In the genomic region with DNA sequence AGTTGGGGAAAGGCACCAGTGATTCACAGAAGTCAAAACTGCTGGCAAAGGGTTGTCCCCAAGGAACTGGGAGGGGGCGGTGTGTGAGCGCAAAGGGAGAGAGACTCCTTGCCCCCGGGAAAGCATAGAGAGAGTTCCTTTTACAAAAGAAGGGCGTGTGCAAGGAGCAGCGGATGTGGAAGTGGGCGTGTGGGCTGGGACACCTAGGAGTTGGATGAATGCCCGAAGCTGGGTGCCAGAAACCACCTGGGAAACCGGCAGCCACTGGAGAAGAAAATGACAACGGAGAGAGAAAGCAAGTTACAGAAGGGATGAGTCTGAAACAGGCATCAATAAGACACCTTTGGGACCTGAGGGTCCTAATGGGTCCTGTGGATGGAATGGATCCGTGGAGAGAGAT, we compare ENCODE assay signal across 15 mouse cellular contexts.
DNase-seq lines count a peak whose midpoint lies in the region; ATAC-seq and TF ChIP-seq lines count a peak whose summit lies in the region.
"Had no signal": no experiment of that assay in that cellular context is flagged by ENCODE, and none has a peak within 500 bp of the region (broad histone marks: within the 10 kb centered on the region; RNA-seq: fewer than 3 reads in every experiment).

No protein-coding gene starts in this region.

- peaks cover 16% of the 10 kb centered on the region for H3K27me3 ChIP-seq in heart, embryonic 10.5 days (ENCODE audit: insufficient read depth, poor library complexity, severe bottlenecking)
- H3K27me3 ChIP-seq in hindbrain, postnatal 0 days (ENCODE audit: insufficient read depth, low read length), result no peaks in the 10 kb centered on the region
- H3K27me3 ChIP-seq: liver, embryonic 12.5 days; Patski had no signal

- H3K9me3 ChIP-seq in heart, embryonic 10.5 days, result no peaks in the 10 kb centered on the region
- H3K9me3 ChIP-seq in hindbrain, postnatal 0 days (ENCODE audit: low read length), result no peaks in the 10 kb centered on the region
- H3K9me3 ChIP-seq: liver, embryonic 12.5 days had no signal

- DNase-seq in heart, postnatal 10 days, result peak; percentile 12 to 44
- no peak for DNase-seq in heart, embryonic 10.5 days (ENCODE audit: low spot score)
- DNase-seq in 3T3-L1 (ENCODE audit: low read depth, low spot score) (peak; percentile 32), R1 (ENCODE audit: low read depth, low spot score) (peak; percentile 82)
- DNase-seq in left cerebral cortex, postnatal 36 days (ENCODE audit: low spot score in 2 of 2), result peak; percentile 11 to 13
- no peak for DNase-seq in urinary bladder, adult 2 months (ENCODE audit: low spot score)
- no peak for DNase-seq in kidney, postnatal 14 days
- DNase-seq in hindbrain, postnatal 0 days (ENCODE audit: low spot score), result no peak
- DNase-seq: adrenal gland, adult 8-10 months; cerebellum, adult 9-11 months; thymus, postnatal 36 days had no signal

- no peak overlapping the region for H3K4me3 ChIP-seq in heart, embryonic 10.5 days
- H3K4me3 ChIP-seq in hindbrain, postnatal 0 days (ENCODE audit: low read length), result no peak overlapping the region
- H3K4me3 ChIP-seq: liver, embryonic 12.5 days had no signal

- no peak for ATAC-seq in hindbrain, postnatal 0 days
- ATAC-seq: inflammation-experienced regulatory T-cells, adult 6 months; liver, embryonic 12.5 days; lung, postnatal 0 days; Patski had no signal

- no peaks in the 10 kb centered on the region for H3K36me3 ChIP-seq in heart, embryonic 10.5 days
- H3K36me3 ChIP-seq in hindbrain, postnatal 0 days (ENCODE audit: insufficient read depth, low read length), result no peaks in the 10 kb centered on the region
- H3K36me3 ChIP-seq: liver, embryonic 12.5 days had no signal

- no peak overlapping the region for H3K9ac ChIP-seq in hindbrain, postnatal 0 days (replicated peaks; ENCODE audit: low read length)
- H3K9ac ChIP-seq: liver, embryonic 12.5 days had no signal

- H3K27ac ChIP-seq in heart, embryonic 10.5 days, result no peak overlapping the region
- no peak overlapping the region for H3K27ac ChIP-seq in hindbrain, postnatal 0 days
- H3K27ac ChIP-seq: liver, embryonic 12.5 days had no signal

- 72% methylated on average over 10 of the region's 10 CpGs for WGBS in heart, embryonic 10.5 days
- 71% methylated on average over 10 of the region's 10 CpGs for WGBS in hindbrain, postnatal 0 days

- H3K4me1 ChIP-seq in heart, embryonic 10.5 days, result peaks cover 8% of the 10 kb centered on the region; the same call in 1 of the 2 replicates
- no peaks in the 10 kb centered on the region for H3K4me1 ChIP-seq in hindbrain, postnatal 0 days (ENCODE audit: insufficient read depth, low read length)
- H3K4me1 ChIP-seq: liver, embryonic 12.5 days had no signal

- H3K4me2 ChIP-seq in hindbrain, postnatal 0 days (ENCODE audit: low read depth, low read length), result no peak overlapping the region
- H3K4me2 ChIP-seq: liver, embryonic 12.5 days had no signal

- intact Hi-C loops in heart, postnatal 10 days (cut with DNase I), result no loop called here
- intact Hi-C loops in left cerebral cortex, postnatal 36 days (cut with DNase I), result no loop called here

- TF ChIP-seq CTCF in hindbrain, postnatal 0 days (IDR thresholded peaks at IDR 0.05; ENCODE audit: low read depth), result no peak

Comparison
In these comparisons a context has a peak if more than half of its experiments do, and no peak if none do; other contexts are left out.
1. DNase-seq: peak in heart, postnatal 10 days (2 of 2), 3T3-L1 (single experiment), R1 (single experiment) and left cerebral cortex, postnatal 36 days (2 of 2); none in heart, embryonic 10.5 days (single experiment), urinary bladder, adult 2 months (single experiment), kidney, postnatal 14 days (single experiment) and hindbrain, postnatal 0 days (single experiment).